Mouse (Mus musculus): ENCODE measurements around the gene Dync1li1.

DNA sequence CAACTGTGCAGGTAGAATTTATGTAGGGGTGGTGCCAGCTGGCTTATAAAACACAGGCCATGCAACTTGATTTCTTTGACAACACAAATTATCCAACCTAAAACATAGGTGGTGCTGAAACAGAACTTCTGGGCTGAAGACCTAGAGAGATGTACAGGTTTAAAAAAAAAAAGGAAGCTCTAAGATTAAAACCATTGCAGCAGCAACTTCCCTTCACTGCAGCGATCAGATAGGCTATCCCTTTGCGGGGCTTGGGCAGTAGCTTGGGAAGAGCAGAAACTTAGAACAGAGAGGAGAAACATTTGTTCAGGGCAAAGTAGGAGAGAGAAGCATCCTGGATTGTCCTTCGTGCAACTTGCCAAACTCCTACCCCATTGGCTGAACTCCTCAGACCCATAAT, 31.9 kb upstream of the Dync1li1 start:
- no peak for TF ChIP-seq CTCF (IDR thresholded peaks at IDR 0.05; ENCODE audit: borderline replicate concordance, insufficient read depth, low read depth, low read length)
- no peak for TF ChIP-seq POLR2A (IDR thresholded peaks at IDR 0.05; ENCODE audit: borderline replicate concordance, insufficient read depth, low read length)

Measured in cerebellum, adult 2 months (tissue).